8 mouse cellular contexts compared by ENCODE assay signal in genomic region chr4:69196094-69196493, GRCm38 (mm10).
A peak's percentile ranks its signal among the peaks of the same experiment; 100 is the strongest.
DNase-seq lines count a peak whose midpoint lies in the region; ATAC-seq and TF ChIP-seq lines count a peak whose summit lies in the region.

No protein-coding gene starts in this region.

- no peaks in the 10 kb centered on the region for H3K9me3 ChIP-seq in heart, embryonic 15.5 days (replicated peaks)
- H3K9me3 ChIP-seq in embryonic facial prominence, embryonic 10.5 days, result no peaks in the 10 kb centered on the region
- no peaks in the 10 kb centered on the region for H3K9me3 ChIP-seq in hindbrain, embryonic 11.5 days (ENCODE audit: control insufficient read depth, low read length)
- H3K9me3 ChIP-seq in liver, postnatal 0 days (ENCODE audit: low read length), result no peaks in the 10 kb centered on the region

- H3K36me3 ChIP-seq in heart, embryonic 15.5 days, result no peaks in the 10 kb centered on the region
- H3K36me3 ChIP-seq in embryonic facial prominence, embryonic 10.5 days (replicated peaks), result no peaks in the 10 kb centered on the region
- H3K36me3 ChIP-seq in hindbrain, embryonic 11.5 days (ENCODE audit: control insufficient read depth, insufficient read depth, low read length), result no peaks in the 10 kb centered on the region
- no peaks in the 10 kb centered on the region for H3K36me3 ChIP-seq in liver, postnatal 0 days (replicated peaks; ENCODE audit: insufficient read depth, low read length)

- H3K9ac ChIP-seq in heart, embryonic 15.5 days, result no peak overlapping the region
- peak overlapping the region; percentile 42; the same call in 1 of the 2 replicates for H3K9ac ChIP-seq in hindbrain, embryonic 11.5 days (ENCODE audit: low read depth, low read length)
- H3K9ac ChIP-seq in liver, postnatal 0 days (replicated peaks), result no peak overlapping the region

- peak overlapping the region; percentile 78 for H3K4me2 ChIP-seq in heart, embryonic 15.5 days
- H3K4me2 ChIP-seq in hindbrain, embryonic 11.5 days (replicated peaks; ENCODE audit: low read depth, low read length), result peak overlapping the region; percentile 33
- peak overlapping the region; percentile 40; the same call in 1 of the 2 replicates for H3K4me2 ChIP-seq in liver, postnatal 0 days (ENCODE audit: low read depth, low read length)

- TF ChIP-seq EP300 in liver, postnatal 0 days (IDR thresholded peaks at IDR 0.05; ENCODE audit: low read depth), result no peak

- no peaks in the 10 kb centered on the region for H3K27me3 ChIP-seq in heart, embryonic 15.5 days
- no peaks in the 10 kb centered on the region for H3K27me3 ChIP-seq in embryonic facial prominence, embryonic 10.5 days (replicated peaks; ENCODE audit: low read depth, poor library complexity, severe bottlenecking)
- no peaks in the 10 kb centered on the region for H3K27me3 ChIP-seq in hindbrain, embryonic 11.5 days (ENCODE audit: control insufficient read depth, insufficient read depth, low read length)
- H3K27me3 ChIP-seq in liver, postnatal 0 days (ENCODE audit: insufficient read depth, low read length), result no peaks in the 10 kb centered on the region

- H3K27ac ChIP-seq in heart, embryonic 15.5 days, result no peak overlapping the region
- H3K27ac ChIP-seq in embryonic facial prominence, embryonic 10.5 days (replicated peaks), result 0 out of 2 replicates have a peak overlapping the region, but pooled peaks have one; percentile 75
- H3K27ac ChIP-seq in hindbrain, embryonic 11.5 days (ENCODE audit: low read depth, low read length), result no peak overlapping the region
- no peak overlapping the region for H3K27ac ChIP-seq in liver, postnatal 0 days (ENCODE audit: low read depth)

- no peak for ATAC-seq in heart, embryonic 15.5 days (replicated peaks; ENCODE audit: insufficient number of reproducible peaks, insufficient read depth, low FRiP score, low read depth)
- ATAC-seq in hindbrain, embryonic 11.5 days (ENCODE audit: low FRiP score), result peak; percentile 42; the same call in 1 of the 2 replicates
- no peak for ATAC-seq in liver, postnatal 0 days

- peak overlapping the region; percentile 47 for H3K4me3 ChIP-seq in heart, embryonic 15.5 days
- peak overlapping the region; percentile 58 for H3K4me3 ChIP-seq in embryonic facial prominence, embryonic 10.5 days
- H3K4me3 ChIP-seq in hindbrain, embryonic 11.5 days (ENCODE audit: low read depth, low read length), result peak overlapping the region; percentile 29
- H3K4me3 ChIP-seq in liver, postnatal 0 days (ENCODE audit: low read depth, low read length), result no peak overlapping the region

- no peak for DNase-seq in heart, adult 9 months (ENCODE audit: low spot score in 2 of 2)
- no peak for DNase-seq in embryonic facial prominence, embryonic 10.5 days (ENCODE audit: low spot score)
- DNase-seq in hindbrain, embryonic 11.5 days (ENCODE audit: low spot score), result peak; percentile 1
- DNase-seq in liver, postnatal 0 days, result no peak
- DNase-seq in adrenal gland, postnatal 4 days (ENCODE audit: low spot score in 2 of 2), result no peak
- DNase-seq in right cerebral cortex, postnatal 25 days, result no peak
- no peak for DNase-seq in thymus, postnatal 0 days (ENCODE audit: low spot score)

- WGBS in heart, embryonic 15.5 days, result 72% methylated on average over 1 of the region's 1 CpGs
- WGBS in embryonic facial prominence, embryonic 10.5 days, result 94% methylated on average over 1 of the region's 1 CpGs
- 89% methylated on average over 1 of the region's 1 CpGs for WGBS in hindbrain, embryonic 11.5 days
- 90% methylated on average over 1 of the region's 1 CpGs for WGBS in liver, postnatal 0 days (ENCODE audit: insufficient replicate concordance)

- no peak for TF ChIP-seq CTCF in liver, postnatal 0 days (IDR thresholded peaks at IDR 0.05; ENCODE audit: low read depth)

- peaks cover 3% of the 10 kb centered on the region; the same call in 1 of the 2 replicates for H3K4me1 ChIP-seq in heart, embryonic 15.5 days (replicated peaks)
- H3K4me1 ChIP-seq in embryonic facial prominence, embryonic 10.5 days, result peaks cover 3% of the 10 kb centered on the region; the same call in 1 of the 2 replicates
- no peaks in the 10 kb centered on the region for H3K4me1 ChIP-seq in hindbrain, embryonic 11.5 days (replicated peaks; ENCODE audit: control insufficient read depth, insufficient read depth, low read length)
- H3K4me1 ChIP-seq in liver, postnatal 0 days (ENCODE audit: insufficient read depth), result no peaks in the 10 kb centered on the region
